Mouse (Mus musculus): ENCODE measurements around the gene Dnajc13. TPM values are rescaled to one million over a fixed set of nuclear protein-coding genes. Genes with fewer than 3 reads are reported as not detected.

The Dnajc13 gene
- total RNA-seq, 1 experiment from 2014 or later: 51.9 TPM

GRCm38 (mm10) chr9:104146683-104147082, 116.0 kb downstream of the Dnajc13 start:
- ATAC-seq (ENCODE audit: extremely low read depth, insufficient number of reproducible peaks, low FRiP score, poor library complexity, severe bottlenecking): no peak

- no peak for ATAC-seq (ENCODE audit: extremely low read depth, insufficient number of reproducible peaks, low FRiP score, poor library complexity, severe bottlenecking)
These were observed 118.3 kb downstream of the Dnajc13 start for GRCm38 (mm10) chr9:104144314-104144996.

- ATAC-seq (ENCODE audit: extremely low read depth, insufficient number of reproducible peaks, low FRiP score, poor library complexity, severe bottlenecking): no peak
These were observed 119.9 kb downstream of the Dnajc13 start for GRCm38 (mm10) chr9:104142805-104143204.

- no peak for ATAC-seq (ENCODE audit: extremely low read depth, insufficient number of reproducible peaks, low FRiP score, poor library complexity, severe bottlenecking)
These were observed 122.4 kb downstream of the Dnajc13 start for GRCm38 (mm10) chr9:104140351-104140750.

GRCm38 (mm10) chr9:104130141-104130755, 132.5 kb downstream of the Dnajc13 start:
- ATAC-seq (ENCODE audit: extremely low read depth, insufficient number of reproducible peaks, low FRiP score, poor library complexity, severe bottlenecking): no peak

GRCm38 (mm10) chr9:104128110-104128509, 134.6 kb downstream of the Dnajc13 start:
- no peak for ATAC-seq (ENCODE audit: extremely low read depth, insufficient number of reproducible peaks, low FRiP score, poor library complexity, severe bottlenecking)

- no peak for ATAC-seq (ENCODE audit: extremely low read depth, insufficient number of reproducible peaks, low FRiP score, poor library complexity, severe bottlenecking)
These were observed 135.9 kb downstream of the Dnajc13 start, which contains the start of gene Ackr4 for GRCm38 (mm10) chr9:104126833-104127232. Gene Ackr4 (minus strand): TSS chr9:104126933.

- ATAC-seq (ENCODE audit: extremely low read depth, insufficient number of reproducible peaks, low FRiP score, poor library complexity, severe bottlenecking): no peak
These were observed 139.1 kb downstream of the Dnajc13 start for GRCm38 (mm10) chr9:104123622-104124021.

- ATAC-seq (ENCODE audit: extremely low read depth, insufficient number of reproducible peaks, low FRiP score, poor library complexity, severe bottlenecking): no peak
These were observed 139.6 kb downstream of the Dnajc13 start for GRCm38 (mm10) chr9:104123101-104123500.

GRCm38 (mm10) chr9:104109151-104109550, 153.6 kb downstream of the Dnajc13 start:
- ATAC-seq (ENCODE audit: extremely low read depth, insufficient number of reproducible peaks, low FRiP score, poor library complexity, severe bottlenecking): no peak

GRCm38 (mm10) chr9:104108571-104109143, 154.1 kb downstream of the Dnajc13 start:
- no peak for ATAC-seq (ENCODE audit: extremely low read depth, insufficient number of reproducible peaks, low FRiP score, poor library complexity, severe bottlenecking)

GRCm38 (mm10) chr9:104107482-104107881, 155.2 kb downstream of the Dnajc13 start:
- no peak for ATAC-seq (ENCODE audit: extremely low read depth, insufficient number of reproducible peaks, low FRiP score, poor library complexity, severe bottlenecking)

GRCm38 (mm10) chr9:104106930-104107329, 155.8 kb downstream of the Dnajc13 start:
- no peak for ATAC-seq (ENCODE audit: extremely low read depth, insufficient number of reproducible peaks, low FRiP score, poor library complexity, severe bottlenecking)

- no peak for ATAC-seq (ENCODE audit: extremely low read depth, insufficient number of reproducible peaks, low FRiP score, poor library complexity, severe bottlenecking)
These were observed 157.7 kb downstream of the Dnajc13 start for GRCm38 (mm10) chr9:104104986-104105385.

- no peak for ATAC-seq (ENCODE audit: extremely low read depth, insufficient number of reproducible peaks, low FRiP score, poor library complexity, severe bottlenecking)
These were observed 159.8 kb downstream of the Dnajc13 start for GRCm38 (mm10) chr9:104102901-104103300.

GRCm38 (mm10) chr9:104102301-104102700, 160.4 kb downstream of the Dnajc13 start:
- ATAC-seq (ENCODE audit: extremely low read depth, insufficient number of reproducible peaks, low FRiP score, poor library complexity, severe bottlenecking): no peak

GRCm38 (mm10) chr9:104101458-104101857, 161.3 kb downstream of the Dnajc13 start:
- ATAC-seq (ENCODE audit: extremely low read depth, insufficient number of reproducible peaks, low FRiP score, poor library complexity, severe bottlenecking): no peak
